15 mouse cellular contexts compared by ENCODE assay signal in genomic region chr1:92177599-92177998, GRCm38 (mm10). TPM values are rescaled to one million over a fixed set of nuclear protein-coding genes. Genes with fewer than 3 reads are reported as not detected.
DNase-seq lines count a peak whose midpoint lies in the region; ATAC-seq and TF ChIP-seq lines count a peak whose summit lies in the region.
"Had no signal": no experiment of that assay in that cellular context is flagged by ENCODE, and none has a peak within 500 bp of the region (broad histone marks: within the 10 kb centered on the region; RNA-seq: fewer than 3 reads in every experiment).

No protein-coding gene starts in this region.

- H3K36me3 ChIP-seq in heart, embryonic 12.5 days: no peaks in the 10 kb centered on the region
- H3K36me3 ChIP-seq in embryonic facial prominence, embryonic 10.5 days (replicated peaks): no peaks in the 10 kb centered on the region; the same call in 1 of the 2 replicates
- no peaks in the 10 kb centered on the region for H3K36me3 ChIP-seq in forebrain, embryonic 15.5 days
- H3K36me3 ChIP-seq in midbrain, embryonic 11.5 days (ENCODE audit: control insufficient read depth, insufficient read depth, low read length): no peaks in the 10 kb centered on the region
- H3K36me3 ChIP-seq: liver, embryonic 13.5 days had no signal

- no peak for ATAC-seq in heart, embryonic 12.5 days (ENCODE audit: insufficient number of reproducible peaks, low FRiP score)
- ATAC-seq in forebrain, embryonic 15.5 days (replicated peaks): no peak
- no peak for ATAC-seq in midbrain, embryonic 11.5 days (ENCODE audit: low FRiP score)
- ATAC-seq in cerebellum, adult (ENCODE audit: insufficient number of reproducible peaks, low FRiP score, low TSS enrichment): no peak

- no peaks in the 10 kb centered on the region for H3K27me3 ChIP-seq in heart, embryonic 12.5 days (replicated peaks)
- H3K27me3 ChIP-seq in embryonic facial prominence, embryonic 10.5 days (replicated peaks; ENCODE audit: low read depth, poor library complexity, severe bottlenecking): no peaks in the 10 kb centered on the region
- H3K27me3 ChIP-seq in forebrain, embryonic 15.5 days: no peaks in the 10 kb centered on the region
- H3K27me3 ChIP-seq in midbrain, embryonic 11.5 days (ENCODE audit: control insufficient read depth, insufficient read depth, low read length): no peaks in the 10 kb centered on the region
- H3K27me3 ChIP-seq: liver, embryonic 13.5 days had no signal

- WGBS in heart, embryonic 12.5 days: 71% methylated on average over 5 of the region's 5 CpGs
- 58% methylated on average over 5 of the region's 5 CpGs for WGBS in embryonic facial prominence, embryonic 10.5 days
- 15% methylated on average over 5 of the region's 5 CpGs for WGBS in forebrain, embryonic 15.5 days
- WGBS in midbrain, embryonic 11.5 days: 23% methylated on average over 5 of the region's 5 CpGs

- H3K4me3 ChIP-seq in heart, embryonic 12.5 days: no peak overlapping the region
- H3K4me3 ChIP-seq in embryonic facial prominence, embryonic 10.5 days: peak overlapping the region; percentile 86
- H3K4me3 ChIP-seq in forebrain, embryonic 15.5 days: peak overlapping the region; percentile 73; the same call in 1 of the 2 replicates
- H3K4me3 ChIP-seq in midbrain, embryonic 11.5 days (ENCODE audit: low read depth, low read length): 0 out of 2 replicates have a peak overlapping the region, but pooled peaks have one; percentile 7
- H3K4me3 ChIP-seq in left cerebral cortex, adult 2 months: no peak overlapping the region
- H3K4me3 ChIP-seq: liver, embryonic 13.5 days; megakaryocyte, embryonic 14.5 days had no signal

- intact Hi-C loops in left cerebral cortex, adult 2 months (cut with DNase I): loop anchor here (5.0 kb wide), 1 partner anchor 130 kb away; no protein-coding TSS in a partner anchor

- H3K4me2 ChIP-seq in heart, embryonic 12.5 days: no peak overlapping the region
- H3K4me2 ChIP-seq in forebrain, embryonic 15.5 days (replicated peaks): peak overlapping the region; percentile 74
- peak overlapping the region; percentile 81 for H3K4me2 ChIP-seq in midbrain, embryonic 11.5 days

- no peaks in the 10 kb centered on the region for H3K9me3 ChIP-seq in heart, embryonic 12.5 days (replicated peaks)
- no peaks in the 10 kb centered on the region for H3K9me3 ChIP-seq in embryonic facial prominence, embryonic 10.5 days
- H3K9me3 ChIP-seq in forebrain, embryonic 15.5 days: no peaks in the 10 kb centered on the region
- H3K9me3 ChIP-seq in midbrain, embryonic 11.5 days (ENCODE audit: control insufficient read depth, low read length): no peaks in the 10 kb centered on the region
- H3K9me3 ChIP-seq: liver, embryonic 13.5 days; megakaryocyte, embryonic 14.5 days had no signal

- DNase-seq in heart, adult 9 months (ENCODE audit: low spot score in 2 of 2): no peak
- DNase-seq in embryonic facial prominence, embryonic 10.5 days (ENCODE audit: low spot score): no peak
- peak; percentile 86 for DNase-seq in midbrain, embryonic 11.5 days (ENCODE audit: low spot score, missing footprints)
- no peak for DNase-seq in gastrocnemius, adult 8-10 months (ENCODE audit: low spot score in 2 of 2)
- no peak for DNase-seq in left cerebral cortex, adult 2 months (ENCODE audit: extremely low spot score in 1 of 2, low spot score in 2 of 2)
- DNase-seq: adrenal gland, adult 8-10 months; cerebellum, adult 2 months; gastrocnemius, postnatal 14 days; kidney, adult 2 months; layer of hippocampus, adult 9-11 months; liver, embryonic 13.5 days had no signal

- no peak for TF ChIP-seq CTCF in left cerebral cortex, adult 2 months (IDR thresholded peaks at IDR 0.05)

- no peak overlapping the region for H3K27ac ChIP-seq in heart, embryonic 12.5 days (ENCODE audit: poor library complexity, severe bottlenecking)
- 0 out of 2 replicates have a peak overlapping the region, but pooled peaks have one; percentile 51 for H3K27ac ChIP-seq in embryonic facial prominence, embryonic 10.5 days (replicated peaks)
- no peak overlapping the region for H3K27ac ChIP-seq in forebrain, embryonic 15.5 days (replicated peaks)
- H3K27ac ChIP-seq in midbrain, embryonic 11.5 days (ENCODE audit: low read depth, low read length): 0 out of 2 replicates have a peak overlapping the region, but pooled peaks have one; percentile 51
- H3K27ac ChIP-seq in left cerebral cortex, adult 2 months: no peak overlapping the region
- H3K27ac ChIP-seq: liver, embryonic 13.5 days had no signal

- peak overlapping the region; percentile 27; the same call in 1 of the 2 replicates for H3K9ac ChIP-seq in heart, embryonic 12.5 days
- H3K9ac ChIP-seq in forebrain, embryonic 15.5 days (replicated peaks): 0 out of 2 replicates have a peak overlapping the region, but pooled peaks have one; percentile 20
- peak overlapping the region; percentile 12; the same call in 1 of the 2 replicates for H3K9ac ChIP-seq in midbrain, embryonic 11.5 days (ENCODE audit: low read length)
- H3K9ac ChIP-seq: liver, embryonic 13.5 days had no signal

- H3K4me1 ChIP-seq in heart, embryonic 12.5 days (replicated peaks): peaks cover 34% of the 10 kb centered on the region
- H3K4me1 ChIP-seq in embryonic facial prominence, embryonic 10.5 days: peaks cover 54% of the 10 kb centered on the region
- peaks cover 46% of the 10 kb centered on the region for H3K4me1 ChIP-seq in forebrain, embryonic 15.5 days
- H3K4me1 ChIP-seq in midbrain, embryonic 11.5 days (ENCODE audit: control insufficient read depth, insufficient read depth, low read length): peaks cover 33% of the 10 kb centered on the region

RNA-seq across cellular contexts. Expression of gene Hdac4, which starts 17.9 kb away (rescaled TPM):
- 10.1 and 10.8 TPM in 2 replicates for polyA plus RNA-seq in heart, embryonic 12.5 days (2016; fragmentation: Nextera tagmentation; extraction: Ambion mirVana)
- polyA plus RNA-seq in embryonic facial prominence, embryonic 10.5 days (2016; fragmentation: Nextera tagmentation; extraction: Ambion mirVana): 20.8 and 21.6 TPM in 2 replicates
- 31.9 and 32.2 TPM in 2 replicates for polyA plus RNA-seq in forebrain, embryonic 15.5 days (2015; fragmentation: Nextera tagmentation; extraction: Ambion mirVana)
- polyA plus RNA-seq in midbrain, embryonic 11.5 days (2014; fragmentation: Nextera tagmentation; extraction: Ambion mirVana): 19.2 and 21.9 TPM in 2 replicates
- total RNA-seq in gastrocnemius, adult 8-10 months (2022): 10 to 100 TPM; 47.2 to 89.1 (median 64.7) TPM
- total RNA-seq in left cerebral cortex, adult 2 months (2021): 100 to 1,000 TPM; 121 to 123 TPM

Comparison
In these comparisons a context has a peak if more than half of its experiments do, and no peak if none do; other contexts are left out.
1. H3K27ac ChIP-seq: peak in embryonic facial prominence, embryonic 10.5 days (single experiment) and midbrain, embryonic 11.5 days (single experiment); none in heart, embryonic 12.5 days (single experiment), forebrain, embryonic 15.5 days (single experiment) and left cerebral cortex, adult 2 months (single experiment).
2. H3K4me3 ChIP-seq: peak in embryonic facial prominence, embryonic 10.5 days (single experiment), forebrain, embryonic 15.5 days (single experiment) and midbrain, embryonic 11.5 days (single experiment); none in heart, embryonic 12.5 days (single experiment) and left cerebral cortex, adult 2 months (single experiment).
3. Peak in every context shown above with its lines, with median percentiles within 50 percentile points of each other: H3K9ac ChIP-seq.